9 mouse cellular contexts compared by ENCODE assay signal in the genomic region with DNA sequence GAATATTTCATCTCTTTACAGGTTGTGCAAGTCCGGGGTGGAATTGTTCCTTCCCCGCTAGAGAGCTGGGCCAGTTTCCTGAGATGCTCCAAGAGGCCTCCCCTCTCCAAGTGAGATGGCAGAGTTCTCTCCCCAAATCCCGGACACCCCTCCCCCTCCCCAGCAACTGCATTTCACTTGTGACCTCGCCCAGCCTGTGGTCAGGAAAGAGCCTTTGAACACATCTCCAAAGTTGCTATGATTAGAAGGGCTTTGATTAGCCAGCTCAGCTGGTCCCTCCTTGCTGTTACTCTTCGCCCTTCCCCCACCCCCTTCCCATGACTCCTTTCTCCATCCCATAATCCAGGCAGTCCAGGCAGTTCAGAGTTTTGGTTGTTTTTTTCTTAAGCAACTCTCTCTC.
A peak's percentile ranks its signal among the peaks of the same experiment; 100 is the strongest.
DNase-seq lines count a peak whose midpoint lies in the region; ATAC-seq and TF ChIP-seq lines count a peak whose summit lies in the region.
"Had no signal": no experiment of that assay in that cellular context is flagged by ENCODE, and none has a peak within 500 bp of the region (broad histone marks: within the 10 kb centered on the region; RNA-seq: fewer than 3 reads in every experiment).

No protein-coding gene starts in this region.

- TF ChIP-seq POLR2A in lung, adult 2 months (IDR thresholded peaks at IDR 0.05; ENCODE audit: borderline replicate concordance, extremely low read depth, low read depth, low read length), result no peak
- TF ChIP-seq POLR2A in myocyte (IDR thresholded peaks at IDR 0.05; ENCODE audit: insufficient read length, low read depth), result no peak

- no peak for TF ChIP-seq CTCF in lung, adult 2 months (IDR thresholded peaks at IDR 0.05; ENCODE audit: insufficient read depth, low read length)

- no peak overlapping the region for H3K9ac ChIP-seq in kidney, embryonic 16.5 days (replicated peaks; ENCODE audit: low read length)
- H3K9ac ChIP-seq: neural tube, embryonic 13.5 days had no signal

- 0 out of 2 replicates have a peak overlapping the region, but pooled peaks have one; percentile 10 for H3K27ac ChIP-seq in kidney, embryonic 16.5 days (ENCODE audit: low read length)

- H3K79me2 ChIP-seq in myocyte (ENCODE audit: control insufficient read depth, insufficient read depth), result no peaks in the 10 kb centered on the region

- H3K4me2 ChIP-seq in kidney, embryonic 16.5 days (replicated peaks; ENCODE audit: low read depth, low read length), result no peak overlapping the region
- H3K4me2 ChIP-seq in myocyte (ENCODE audit: low read depth), result peak overlapping the region; percentile 30
- H3K4me2 ChIP-seq: neural tube, embryonic 13.5 days had no signal

- H3K4me1 ChIP-seq in lung, adult 2 months (ENCODE audit: control insufficient read depth, insufficient read depth, low read length), result peaks cover 4% of the 10 kb centered on the region
- H3K4me1 ChIP-seq in kidney, embryonic 16.5 days (ENCODE audit: insufficient read depth, low read length), result peaks cover 16% of the 10 kb centered on the region
- H3K4me1 ChIP-seq: neural tube, embryonic 13.5 days had no signal

- H3ac ChIP-seq in myocyte (ENCODE audit: control insufficient read depth, insufficient read length), result no peak overlapping the region

- no peaks in the 10 kb centered on the region for H3K36me3 ChIP-seq in kidney, embryonic 16.5 days (ENCODE audit: insufficient read depth, low read length)
- no peaks in the 10 kb centered on the region for H3K36me3 ChIP-seq in myocyte (ENCODE audit: control insufficient read depth, insufficient read depth)
- H3K36me3 ChIP-seq: neural tube, embryonic 13.5 days had no signal

- no peaks in the 10 kb centered on the region for H3K9me3 ChIP-seq in kidney, embryonic 16.5 days (ENCODE audit: low read length)
- H3K9me3 ChIP-seq: neural tube, embryonic 13.5 days had no signal

- DNase-seq in adrenal gland, adult (ENCODE audit: inconsistent age in 2 of 2, low spot score in 1 of 2), result peak; percentile 36 to 74
- no peak for DNase-seq in adrenal gland, adult 8-10 months
- peak; percentile 16 to 43 for DNase-seq in lung, adult 18-20 months
- DNase-seq in lung, adult 2 months, result no peak
- DNase-seq in yolk sac, embryonic 10.5 days (ENCODE audit: low spot score), result no peak
- DNase-seq in gastrocnemius, postnatal 10 days, result no peak

- no peak for ATAC-seq in kidney, embryonic 16.5 days (ENCODE audit: low FRiP score, low TSS enrichment)

- WGBS in lung, adult 2 months, result 24% methylated on average over 5 of the region's 5 CpGs
- 29% methylated on average over 5 of the region's 5 CpGs for WGBS in kidney, embryonic 16.5 days

- no peaks in the 10 kb centered on the region for H3K27me3 ChIP-seq in kidney, embryonic 16.5 days (ENCODE audit: insufficient read depth, low read length)
- no peaks in the 10 kb centered on the region for H3K27me3 ChIP-seq in myocyte (ENCODE audit: control insufficient read depth, insufficient read depth, insufficient read length)
- H3K27me3 ChIP-seq: neural tube, embryonic 13.5 days had no signal

- no peak overlapping the region for H3K4me3 ChIP-seq in lung, adult 2 months (replicated peaks; ENCODE audit: extremely low read depth, low read depth, low read length)
- no peak overlapping the region for H3K4me3 ChIP-seq in kidney, embryonic 16.5 days (ENCODE audit: low read length)
- H3K4me3 ChIP-seq in myocyte, result no peak overlapping the region
- H3K4me3 ChIP-seq: neural tube, embryonic 13.5 days had no signal

TF ChIP-seq in myocyte, 11 proteins besides CTCF, POLR2A, EP300 and RAD21:
- TF ChIP-seq REST (IDR thresholded peaks at IDR 0.05; ENCODE audit: insufficient read depth, insufficient read length) (no peak), MYOD1 (IDR thresholded peaks at IDR 0.05; ENCODE audit: control insufficient read depth in 1 of 3, insufficient read length in 2 of 3, low read depth in 2 of 3) (peak in 1 of 3 experiments; percentile 43)

Comparison
In these comparisons a context has a peak if more than half of its experiments do, and no peak if none do; other contexts are left out.
1. DNase-seq: peak in adrenal gland, adult (2 of 2) and lung, adult 18-20 months (2 of 2); none in adrenal gland, adult 8-10 months (single experiment), lung, adult 2 months (single experiment), yolk sac, embryonic 10.5 days (single experiment) and gastrocnemius, postnatal 10 days (single experiment).